Mouse (Mus musculus) neural tube, embryonic 14.5 days (tissue): Measurements from ENCODE around the gene Nt5c. TPM values are rescaled to one million over a fixed set of nuclear protein-coding genes. Genes with fewer than 3 reads are reported as not detected.
"Not testable (repeated sequence)": the region's sequence is repeated elsewhere in the genome, so short reads cannot be mapped to it uniquely, and the experiment has no call there.

ENCODE experiments used
- ATAC-seq: fragments of 200-750 bp; cut with Nextera tagmentation; 2 replicates; pipeline ENCODE4 v1.8.0; 2017; ENCODE audit warnings: low read depth, mild to moderate bottlenecking, moderate TSS enrichment, moderate library complexity
- H3K27ac ChIP-seq: fragments of 300-500 bp; sonication (generic); 2 replicates; pipeline ENCODE4 v1.5.1; 2014; ENCODE audit warnings: low read depth, mild to moderate bottlenecking, control low read depth, low read length, moderate library complexity, mixed read lengths
- H3K27me3 ChIP-seq: fragments of 300-500 bp; sonication (generic); 2 replicates; pipeline ENCODE4 v1.6.1; 2014; ENCODE audit warnings: low read length; ENCODE audit not compliant: control insufficient read depth, insufficient read depth
- H3K36me3 ChIP-seq: fragments of 300-500 bp; sonication (generic); 2 replicates; pipeline ENCODE4 v1.6.1; 2014; ENCODE audit warnings: low read length, mixed read lengths; ENCODE audit not compliant: control insufficient read depth, insufficient read depth
- H3K4me1 ChIP-seq: fragments of 300-500 bp; sonication (generic); 2 replicates; pipeline ENCODE4 v1.6.1; 2014; ENCODE audit warnings: low read length; ENCODE audit not compliant: control insufficient read depth, insufficient read depth
- H3K4me2 ChIP-seq: fragments of 300-500 bp; sonication (generic); 2 replicates; pipeline ENCODE4 v1.6.1; 2014; ENCODE audit warnings: mild to moderate bottlenecking, low read depth, low read length, control low read depth
- H3K4me3 ChIP-seq: fragments of 300-500 bp; sonication (generic); 2 replicates; pipeline ENCODE4 v1.5.1; 2014; ENCODE audit warnings: low read depth, low read length, control low read depth, mixed read lengths
- H3K9ac ChIP-seq: fragments of 300-500 bp; sonication (generic); replicated peaks from 2 replicates; pipeline ENCODE4 v1.6.1; 2014; ENCODE audit warnings: low read depth, mild to moderate bottlenecking, control low read depth, low read length, mixed read lengths
- H3K9me3 ChIP-seq: fragments of 300-500 bp; sonication (generic); 2 replicates; pipeline ENCODE4 v1.6.1; 2016; ENCODE audit warnings: low read length; ENCODE audit not compliant: control insufficient read depth
- WGBS: fragments of 180-500 bp; shearing (Covaris S2); extraction: QIAGEN DNeasy Blood & Tissue Kit; methylation state at CpG from one replicate; pipeline ENCODE4 v1.1.7; 2014; 5-methylcytosine and 5-hydroxymethylcytosine counted together
- polyA plus RNA-seq: library from polyadenylated mRNA; unstranded; fragments of >200 nt; fragmentation: Nextera tagmentation; extraction: Ambion mirVana; gene quantifications from 2 replicates; pipeline ENCODE4 v1.2.1, GENCODE M21; 2014

The Nt5c gene
- polyA plus RNA-seq, 1 experiment from 2014 or later = 95.8 TPM

DNA sequence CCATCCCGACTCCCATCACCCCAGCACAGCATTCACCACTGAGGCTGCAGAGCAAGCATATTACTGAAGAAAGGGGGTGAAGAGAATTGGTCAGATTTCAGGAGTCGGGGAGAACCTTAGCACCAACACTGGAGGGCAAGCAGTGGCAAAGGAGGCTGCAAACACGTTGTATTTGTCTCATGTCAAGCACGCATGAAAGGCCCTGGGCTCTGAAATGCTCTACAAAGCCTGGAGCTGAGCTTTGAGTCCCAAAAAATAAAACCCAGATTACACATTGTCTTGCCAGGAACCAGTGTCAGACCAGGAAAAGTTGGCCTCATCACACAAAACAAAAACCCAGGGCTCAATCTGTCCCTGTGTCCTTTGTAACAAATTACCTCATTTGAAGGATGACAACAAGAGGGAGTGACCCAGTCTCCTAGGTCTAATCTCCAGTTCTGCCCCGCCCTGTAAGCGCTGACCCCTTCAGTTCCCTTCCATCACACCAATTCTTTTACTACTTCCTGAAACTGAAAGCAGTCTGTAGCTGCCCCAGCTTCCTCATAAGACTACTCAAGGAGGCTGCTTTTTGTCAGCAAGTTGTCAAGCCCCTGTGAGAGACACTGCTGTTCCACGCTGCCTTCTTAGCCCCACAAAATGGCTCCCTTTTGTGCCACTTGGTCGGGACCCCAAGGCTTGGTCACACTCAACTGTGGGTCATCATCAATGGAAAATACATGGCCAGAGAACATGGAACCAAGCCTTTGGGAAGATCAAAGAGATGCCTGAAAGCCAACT lies 20.9 kb upstream of the Nt5c start:
- ATAC-seq = no peak

DNA sequence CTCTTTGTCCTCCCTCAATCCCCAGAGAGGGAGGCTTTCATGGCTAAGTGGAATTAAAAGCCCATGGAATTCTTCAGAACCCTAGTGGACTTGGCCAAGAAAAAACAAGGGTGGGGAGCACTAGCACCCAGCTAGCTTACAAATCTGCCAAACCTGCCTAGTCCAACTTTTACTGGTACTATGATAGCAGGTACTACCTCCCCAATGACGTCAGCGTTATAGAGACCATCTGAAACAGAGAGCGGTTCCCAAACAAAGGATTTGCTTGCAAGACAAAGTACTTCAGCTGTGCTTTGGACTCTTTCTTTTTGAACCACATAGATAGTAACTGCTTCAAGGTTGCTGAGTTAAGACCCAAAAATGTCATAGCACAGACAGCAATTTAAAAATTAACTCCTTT lies 20.3 kb upstream of the Nt5c start:
- peak overlapping the region; percentile 86 for H3K27ac ChIP-seq
- H3K36me3 ChIP-seq = no peaks in the 10 kb centered on the region
- H3K27me3 ChIP-seq = no peaks in the 10 kb centered on the region; the same call in 1 of the 2 replicates
- peak overlapping the region; percentile 100 for H3K4me3 ChIP-seq
- H3K9ac ChIP-seq = peak overlapping the region; percentile 100
- peaks cover 37% of the 10 kb centered on the region for H3K4me1 ChIP-seq
- peak overlapping the region; percentile 92 for H3K4me2 ChIP-seq
- no peaks in the 10 kb centered on the region for H3K9me3 ChIP-seq
- no peak for ATAC-seq
- WGBS = 23% methylated on average over 3 of the region's 3 CpGs

More for the DNA sequence above, 20.9 kb upstream of the Nt5c start:
- Histone ChIP-seq H3K27ac (peak overlapping the region; percentile 86), H3K36me3 (no peaks in the 10 kb centered on the region), H3K9me3 (no peaks in the 10 kb centered on the region), H3K4me3 (peak overlapping the region; percentile 100), H3K4me1 (peaks cover 36% of the 10 kb centered on the region), H3K27me3 (no peaks in the 10 kb centered on the region; the same call in 1 of the 2 replicates), H3K4me2 (peak overlapping the region; percentile 92), H3K9ac (peak overlapping the region; percentile 100)
- 13% methylated on average over 8 of the region's 8 CpGs for WGBS

DNA sequence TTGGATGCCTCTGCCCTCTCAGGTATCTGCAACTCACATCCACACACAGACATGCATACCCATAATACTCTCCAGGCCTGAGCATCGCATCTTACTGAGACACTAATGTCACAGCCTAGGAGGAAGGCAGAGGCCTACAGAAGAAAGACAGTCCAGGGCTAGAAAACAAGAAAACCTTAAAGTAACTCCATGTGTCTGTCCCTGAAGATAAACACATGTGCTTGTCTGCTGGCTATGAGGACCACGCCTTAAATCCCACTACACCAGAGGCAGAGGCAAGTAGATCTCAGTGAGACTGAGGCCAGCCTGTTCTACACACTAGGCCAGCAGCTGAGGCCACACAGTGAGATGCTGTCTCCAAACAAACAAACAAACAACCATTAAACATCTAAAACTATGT lies 19.5 kb upstream of the Nt5c start:
- Histone ChIP-seq H3K36me3 (no peaks in the 10 kb centered on the region), H3K4me1 (peaks cover 37% of the 10 kb centered on the region), H3K27ac (no peak overlapping the region; the same call in 1 of the 2 replicates), H3K9ac (peak overlapping the region; percentile 100), H3K4me3 (peak overlapping the region; percentile 100), H3K27me3 (no peaks in the 10 kb centered on the region; the same call in 1 of the 2 replicates), H3K4me2 (peak overlapping the region; percentile 92), H3K9me3 (no peaks in the 10 kb centered on the region)
- WGBS = 50% methylated on average over 2 of the region's 2 CpGs
- no peak for ATAC-seq

DNA sequence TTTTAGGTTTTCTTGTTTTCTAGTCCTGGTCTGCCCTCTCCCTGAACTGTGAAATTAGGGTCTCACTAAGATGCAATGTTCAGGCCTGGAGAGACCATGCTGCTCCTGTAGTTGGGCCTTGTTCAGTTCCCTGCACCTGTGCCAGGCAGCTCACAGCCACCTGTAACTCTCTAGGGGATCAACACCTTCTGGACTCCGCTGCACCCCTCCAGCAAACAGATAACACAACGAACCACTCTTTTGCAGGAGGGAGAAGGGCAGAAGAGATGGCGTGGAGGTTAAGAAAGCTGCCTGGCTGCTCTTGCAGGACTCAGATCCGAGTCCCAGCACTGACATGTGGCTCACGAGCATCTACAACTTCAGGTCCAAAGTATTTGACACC lies 18.8 kb upstream of the Nt5c start:
- Histone ChIP-seq H3K9me3 (no peaks in the 10 kb centered on the region), H3K27ac (no peak overlapping the region), H3K9ac (0 out of 2 replicates have a peak overlapping the region, but pooled peaks have one; percentile 5), H3K27me3 (no peaks in the 10 kb centered on the region; the same call in 1 of the 2 replicates), H3K36me3 (no peaks in the 10 kb centered on the region), H3K4me1 (peaks cover 37% of the 10 kb centered on the region), H3K4me2 (peak overlapping the region; percentile 92), H3K4me3 (peak overlapping the region; percentile 100; the same call in 1 of the 2 replicates)
- 57% methylated on average over 5 of the region's 5 CpGs for WGBS
- ATAC-seq = no peak

DNA sequence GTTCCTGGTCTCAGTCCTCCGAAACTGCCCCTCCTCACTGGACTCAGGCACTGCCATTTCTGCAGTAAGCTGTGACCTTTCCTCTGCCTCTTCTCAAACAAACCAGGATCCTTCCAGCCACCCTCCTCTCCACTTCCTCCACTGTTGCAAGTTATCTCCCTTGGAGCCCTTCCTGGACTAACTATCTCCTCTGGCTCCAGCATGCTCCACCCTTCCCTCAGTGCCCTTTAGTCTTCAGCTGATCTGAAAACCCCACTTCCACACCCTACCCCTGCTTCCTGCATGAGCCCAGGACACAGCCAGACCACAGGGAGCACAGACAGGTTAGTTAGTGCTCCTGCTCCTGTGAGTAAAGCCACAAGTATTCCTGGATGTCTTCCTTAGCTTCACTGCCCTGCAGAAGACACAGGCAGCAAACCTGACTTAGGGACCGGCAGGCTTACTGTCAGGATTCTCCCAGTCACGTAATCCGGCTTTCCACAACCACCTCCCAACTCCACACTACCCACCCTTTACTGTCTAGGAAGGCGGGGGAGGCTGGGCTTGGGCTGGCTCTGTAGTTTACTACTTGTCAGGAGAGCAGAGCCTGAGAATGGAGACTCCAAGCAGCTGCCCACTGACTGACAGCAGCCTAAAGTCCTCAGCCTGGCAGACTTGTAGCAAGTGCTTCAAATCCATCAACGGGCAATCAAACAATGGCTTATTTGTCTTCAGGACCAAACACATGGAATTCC lies 18.3 kb upstream of the Nt5c start:
- 33% methylated on average over 6 of the region's 6 CpGs for WGBS
- H3K4me2 ChIP-seq = peak overlapping the region; percentile 92
- 0 out of 2 replicates have a peak overlapping the region, but pooled peaks have one; percentile 5 for H3K9ac ChIP-seq
- H3K27ac ChIP-seq = no peak overlapping the region
- H3K4me3 ChIP-seq = peak overlapping the region; percentile 13; the same call in 1 of the 2 replicates
- peaks cover 37% of the 10 kb centered on the region for H3K4me1 ChIP-seq
- H3K36me3 ChIP-seq = no peaks in the 10 kb centered on the region
- no peaks in the 10 kb centered on the region for H3K9me3 ChIP-seq
- no peak for ATAC-seq
- no peaks in the 10 kb centered on the region; the same call in 1 of the 2 replicates for H3K27me3 ChIP-seq

DNA sequence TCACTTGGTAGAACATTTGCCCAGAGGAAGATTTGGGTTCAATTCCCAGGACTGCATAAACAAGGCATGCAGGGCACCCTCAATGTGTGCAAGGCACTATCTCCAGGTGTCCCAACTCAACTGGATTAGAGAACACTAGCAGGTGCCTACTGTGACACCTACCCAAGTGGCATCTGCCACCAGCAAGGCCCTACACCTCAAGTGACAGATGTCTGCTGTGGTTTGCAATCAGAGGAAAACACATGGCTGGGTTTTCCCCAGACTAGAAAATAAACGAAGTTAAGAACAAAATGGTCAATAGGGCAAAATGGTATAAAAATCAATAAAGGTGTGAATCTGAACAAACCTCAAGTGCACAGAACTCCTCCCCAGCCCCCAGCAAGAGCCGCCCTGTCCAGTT lies 16.4 kb upstream of the Nt5c start:
- Histone ChIP-seq H3K4me2 (no peak overlapping the region), H3K9ac (no peak overlapping the region), H3K36me3 (peaks cover under 1% of the 10 kb centered on the region; the same call in 1 of the 2 replicates), H3K4me3 (no peak overlapping the region), H3K9me3 (no peaks in the 10 kb centered on the region), H3K27ac (no peak overlapping the region), H3K4me1 (peaks cover 37% of the 10 kb centered on the region), H3K27me3 (no peaks in the 10 kb centered on the region)
- no peak for ATAC-seq
- 89% methylated on average over 2 of the region's 2 CpGs for WGBS

DNA sequence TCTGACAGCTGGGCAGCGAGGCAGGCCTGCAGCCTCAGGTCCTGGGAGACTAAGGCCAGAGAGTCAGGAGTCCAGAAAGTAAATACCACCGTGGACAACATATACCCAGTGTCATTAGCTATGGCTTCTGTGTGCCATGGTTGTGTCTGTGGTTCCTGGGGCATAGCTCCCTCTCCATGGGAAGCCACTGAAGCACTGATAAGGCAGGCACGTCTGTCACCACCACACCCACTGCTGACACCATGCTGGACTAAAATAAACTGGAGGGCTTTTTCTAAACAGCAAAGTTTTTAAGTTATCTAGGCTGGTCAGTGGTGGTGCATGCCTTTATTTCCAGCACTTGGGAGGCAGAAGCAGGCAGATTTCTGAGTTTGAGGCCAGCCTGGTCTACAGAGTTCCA lies 14.9 kb upstream of the Nt5c start:
- H3K36me3 ChIP-seq = peaks cover 7% of the 10 kb centered on the region
- no peaks in the 10 kb centered on the region for H3K27me3 ChIP-seq
- no peak overlapping the region for H3K9ac ChIP-seq
- no peak overlapping the region for H3K27ac ChIP-seq
- H3K4me2 ChIP-seq = no peak overlapping the region
- no peak for ATAC-seq
- no peak overlapping the region for H3K4me3 ChIP-seq
- peaks cover 28% of the 10 kb centered on the region for H3K4me1 ChIP-seq
- H3K9me3 ChIP-seq = no peaks in the 10 kb centered on the region
- 77% methylated on average over 3 of the region's 3 CpGs for WGBS

DNA sequence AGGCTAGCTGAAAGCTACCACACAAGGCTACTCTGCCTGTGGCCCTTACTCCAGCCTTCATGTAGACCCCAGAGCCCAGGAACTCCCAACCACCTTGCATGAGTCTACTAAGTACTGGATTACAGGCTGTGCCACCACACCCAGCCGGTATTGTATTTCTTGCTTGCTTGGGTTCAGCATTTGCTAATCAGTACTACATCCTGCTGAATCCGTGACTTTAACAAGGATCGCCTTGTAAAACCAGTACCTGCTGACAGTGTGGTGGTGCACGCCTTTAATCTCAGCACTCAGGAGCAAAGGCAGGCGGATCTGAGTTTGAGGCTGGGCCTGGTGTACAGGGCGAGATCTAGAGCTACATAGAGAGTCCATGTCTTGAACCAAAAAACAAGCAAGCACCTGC lies 11.0 kb upstream of the Nt5c start:
- Histone ChIP-seq H3K4me1 (0 out of 2 replicates have a peak, but pooled peaks cover 2% of the 10 kb centered on the region), H3K27me3 (no peaks in the 10 kb centered on the region), H3K4me2 (no peak overlapping the region), H3K9ac (no peak overlapping the region), H3K36me3 (peaks cover 43% of the 10 kb centered on the region), H3K4me3 (no peak overlapping the region), H3K27ac (no peak overlapping the region), H3K9me3 (no peaks in the 10 kb centered on the region)
- 94% methylated on average over 6 of the region's 6 CpGs for WGBS
- no peak for ATAC-seq

DNA sequence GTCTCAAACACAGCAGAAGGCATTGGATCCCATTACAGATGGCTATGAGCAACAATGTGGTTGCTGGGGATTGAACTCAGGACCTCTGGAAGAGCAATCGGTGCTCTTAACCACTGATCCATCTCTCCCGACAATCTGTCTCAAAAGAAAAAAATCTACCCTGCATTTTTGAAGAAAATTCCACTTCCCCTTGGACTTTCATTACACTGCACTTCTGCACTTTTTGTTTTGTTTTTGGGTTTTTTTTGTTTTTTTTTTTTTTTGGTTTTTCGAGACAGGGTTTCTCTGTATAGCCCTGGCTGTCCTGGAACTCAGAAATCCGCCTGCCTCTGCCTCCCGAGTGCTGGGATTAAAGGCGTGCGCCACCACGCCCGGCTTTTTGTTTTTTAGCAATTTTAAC lies 4.9 kb upstream of the Nt5c start:
- H3K27me3 ChIP-seq, H3K9ac ChIP-seq, ATAC-seq, H3K4me1 ChIP-seq, H3K27ac ChIP-seq, H3K4me2 ChIP-seq, H3K9me3 ChIP-seq, H3K4me3 ChIP-seq: not testable (repeated sequence)
- peaks cover 44% of the 10 kb centered on the region for H3K36me3 ChIP-seq
- 93% methylated on average over 9 of the region's 9 CpGs for WGBS
